Mouse (Mus musculus) right cerebral cortex, postnatal 25 days (tissue): ENCODE measurements around the gene Reep3.

Experiments used
- DNase-seq: peaks from one replicate; pipeline ENCODE4 v3.0.0; 2022

The Reep3 gene

GRCm38 (mm10) chr10:66968541-66968940, 128.2 kb downstream of the Reep3 start:
- no peak for DNase-seq

DNA sequence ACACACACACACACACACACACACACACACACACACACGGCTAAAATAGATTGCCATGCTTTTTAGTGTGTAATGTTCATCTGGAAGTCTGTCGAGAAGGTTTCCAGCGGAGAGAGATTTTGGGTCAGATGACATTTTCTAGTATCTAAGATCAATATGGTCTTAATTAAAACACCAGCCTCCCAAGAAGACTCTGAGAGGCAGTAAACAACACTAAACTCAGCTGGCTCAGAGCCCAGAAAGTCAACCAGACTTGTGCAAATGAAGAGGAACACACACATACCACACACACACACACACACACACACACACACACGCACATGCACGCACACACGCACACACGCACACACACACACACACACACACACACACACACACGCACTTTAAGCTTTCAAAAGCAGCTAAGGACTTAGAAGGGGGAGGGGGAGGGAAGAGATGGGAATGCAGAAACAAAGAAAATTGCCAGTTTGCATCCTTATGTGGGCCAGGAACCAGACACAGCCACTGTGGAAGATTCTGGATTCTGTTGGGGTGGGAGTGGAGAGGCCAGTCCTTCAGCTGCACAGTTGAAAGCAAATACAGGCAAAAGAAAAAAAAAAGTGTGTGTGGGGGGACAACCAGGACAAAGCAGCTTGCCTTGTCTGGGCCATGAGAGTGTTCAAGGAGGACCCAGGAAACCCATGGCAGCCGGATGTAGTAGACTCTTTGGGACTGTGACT, 130.2 kb downstream of the Reep3 start:
- no peak for DNase-seq

- no peak for DNase-seq
Measured at GRCm38 (mm10) chr10:66960136-66960535, 136.6 kb downstream of the Reep3 start.
